8 mouse cellular contexts compared by ENCODE assay signal in the genomic region with DNA sequence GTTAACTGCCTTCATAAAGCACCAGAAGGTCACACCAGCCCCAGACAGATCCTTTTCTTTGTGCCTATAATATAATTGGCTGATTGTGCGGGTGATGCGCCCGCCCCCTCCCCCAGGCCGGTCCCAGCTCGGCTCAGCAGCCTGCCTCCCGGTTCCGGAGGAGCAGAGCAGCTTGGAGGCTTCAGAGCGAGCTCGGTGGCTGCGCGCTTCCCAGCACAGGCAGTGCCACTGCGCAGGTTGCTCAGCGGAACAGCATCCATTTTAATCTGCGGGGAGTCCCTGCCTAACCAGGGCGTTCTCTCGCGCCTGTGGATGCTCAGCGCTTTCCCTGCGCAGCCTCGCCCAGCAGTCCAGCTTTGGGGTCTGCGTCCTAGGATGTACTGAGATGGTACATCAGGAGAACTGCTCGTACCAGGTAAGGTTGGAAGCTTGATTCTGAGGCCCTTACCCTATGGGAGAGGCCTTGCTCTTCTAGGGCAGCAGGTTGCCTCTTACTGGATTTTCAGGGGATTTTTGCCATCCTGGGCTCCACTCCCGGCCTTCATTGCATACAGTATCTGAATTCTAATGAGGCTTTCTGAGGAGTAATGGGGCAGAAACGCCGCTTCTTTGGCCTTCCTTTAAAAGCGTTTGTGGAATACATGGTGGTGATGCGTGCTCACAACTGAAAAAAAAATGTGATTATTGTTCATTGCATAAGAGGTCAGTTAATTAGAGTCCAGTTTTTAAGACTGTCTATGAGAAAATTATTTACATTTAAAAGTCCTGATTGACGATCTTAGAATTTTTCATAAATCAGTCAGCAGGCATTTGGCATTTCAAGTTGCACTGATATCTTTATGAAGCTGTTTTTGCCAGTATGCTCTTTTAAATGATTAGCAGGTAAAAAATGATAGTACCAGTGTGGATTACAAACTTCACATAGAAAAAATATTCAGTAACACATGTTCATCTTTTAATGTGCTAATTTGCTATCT.
DNase-seq lines count a peak whose midpoint lies in the region; ATAC-seq lines count a peak whose summit lies in the region.

No protein-coding gene starts in this region.

- no peaks in the 10 kb centered on the region for H3K36me3 ChIP-seq in embryonic facial prominence, embryonic 11.5 days (replicated peaks; ENCODE audit: control insufficient read depth, insufficient read depth, low read depth, low read length)

- H3K9ac ChIP-seq in embryonic facial prominence, embryonic 11.5 days (replicated peaks; ENCODE audit: low read length) = peak overlapping the region; percentile 53

- H3K4me2 ChIP-seq in embryonic facial prominence, embryonic 11.5 days (ENCODE audit: low read depth, low read length) = peak overlapping the region; percentile 61

- intact Hi-C loops in heart, postnatal 14 days (cut with DNase I) = no loop called here

- peak; percentile 9 for DNase-seq in thymus, postnatal 14 days
- no peak for DNase-seq in thymus, adult 18-20 months
- peak; percentile 68 for DNase-seq in embryonic facial prominence, embryonic 11.5 days (ENCODE audit: low spot score)
- peak; percentile 42 to 47 for DNase-seq in heart, postnatal 14 days
- peak; percentile 89 to 91 for DNase-seq in layer of hippocampus, postnatal 36 days
- peak; percentile 39 for DNase-seq in lung, postnatal 14 days
- DNase-seq in right cerebral cortex, postnatal 4 days = peak; percentile 79
- DNase-seq in gastrocnemius, postnatal 4 days (ENCODE audit: low spot score in 2 of 2) = no peak

- no peaks in the 10 kb centered on the region for H3K9me3 ChIP-seq in embryonic facial prominence, embryonic 11.5 days (replicated peaks; ENCODE audit: control insufficient read depth, low read length)

- 11% methylated on average over 28 of the region's 28 CpGs for whole genome bisulfite sequencing in embryonic facial prominence, embryonic 11.5 days

- no peaks in the 10 kb centered on the region; the same call in 1 of the 2 replicates for H3K4me1 ChIP-seq in embryonic facial prominence, embryonic 11.5 days (ENCODE audit: control insufficient read depth, insufficient read depth, low read length)

- ATAC-seq in embryonic facial prominence, embryonic 11.5 days (replicated peaks; ENCODE audit: insufficient number of reproducible peaks, low FRiP score, low TSS enrichment, low read depth) = peak; percentile 89

- H3K27me3 ChIP-seq in embryonic facial prominence, embryonic 11.5 days (ENCODE audit: control insufficient read depth, insufficient read depth, low read length) = no peaks in the 10 kb centered on the region

- H3K4me3 ChIP-seq in embryonic facial prominence, embryonic 11.5 days (ENCODE audit: low read depth, low read length) = peak overlapping the region; percentile 23

- peak overlapping the region; percentile 37 for H3K27ac ChIP-seq in embryonic facial prominence, embryonic 11.5 days (replicated peaks; ENCODE audit: low read depth, low read length)

Comparison
In these comparisons a context has a peak if more than half of its experiments do, and no peak if none do; other contexts are left out.
1. DNase-seq: peak in thymus, postnatal 14 days (single experiment), embryonic facial prominence, embryonic 11.5 days (single experiment), heart, postnatal 14 days (2 of 2), layer of hippocampus, postnatal 36 days (2 of 2), lung, postnatal 14 days (single experiment) and right cerebral cortex, postnatal 4 days (single experiment); none in thymus, adult 18-20 months (0 of 2) and gastrocnemius, postnatal 4 days (0 of 2).